Mouse (Mus musculus): ENCODE measurements around the gene Kcnab2. TPM values are rescaled to one million over a fixed set of nuclear protein-coding genes. Genes with fewer than 3 reads are reported as not detected.

Kcnab2 gene
- total RNA-seq, 2 experiments from 2014 or later, result 0.51 to 1.6 TPM

GRCm38 (mm10) chr4:152355672-152356071, 122.0 kb downstream of the Kcnab2 start:
- TF ChIP-seq CTCF (IDR thresholded peaks at IDR 0.05), result no peak
- Histone ChIP-seq H3K27ac (no peak overlapping the region), H3K4me3 (no peak overlapping the region)
- intact Hi-C loops (cut with DNase I), result no loop called here
- no peak for DNase-seq

DNA sequence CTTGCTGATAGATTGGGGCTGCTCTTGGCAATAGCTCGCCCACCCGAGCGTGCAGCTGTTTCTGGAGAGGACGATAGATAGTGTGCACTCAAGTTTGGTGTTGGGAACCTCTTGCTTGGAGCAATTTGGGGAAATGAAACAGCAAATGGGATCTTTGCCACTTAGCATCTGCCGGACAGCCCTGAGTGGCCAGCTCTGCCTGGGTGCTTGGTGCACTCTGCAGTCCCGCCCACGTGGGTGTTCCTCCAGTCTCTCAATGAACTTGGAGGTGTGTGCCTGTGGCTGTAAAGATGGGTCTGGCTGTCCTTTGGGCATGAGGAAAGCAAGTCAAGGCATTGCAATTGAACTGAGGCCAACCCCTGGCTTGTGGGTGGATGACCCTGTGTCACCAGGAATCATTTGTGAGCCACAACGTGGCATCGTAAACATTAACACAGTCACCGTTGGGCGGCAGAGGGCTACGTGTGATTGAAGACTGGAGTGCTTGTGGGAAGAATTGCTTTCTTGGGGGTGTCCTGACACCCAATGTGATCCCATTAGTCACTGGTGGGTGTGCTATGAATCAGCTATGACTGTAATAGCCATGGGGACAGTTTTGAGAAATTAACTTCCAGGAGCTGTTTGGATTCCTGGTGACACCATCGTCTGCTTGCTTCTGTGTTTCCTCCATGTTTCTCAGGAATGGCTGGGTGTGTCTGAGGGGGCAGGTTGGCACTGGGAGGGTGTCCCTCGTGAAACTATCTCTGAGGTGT, 123.6 kb downstream of the Kcnab2 start:
- TF ChIP-seq CTCF (IDR thresholded peaks at IDR 0.05), result no peak
- DNase-seq, result no peak
- intact Hi-C loops (cut with DNase I), result no loop called here
- H3K27ac ChIP-seq, result no peak overlapping the region
- H3K4me3 ChIP-seq, result no peak overlapping the region

DNA sequence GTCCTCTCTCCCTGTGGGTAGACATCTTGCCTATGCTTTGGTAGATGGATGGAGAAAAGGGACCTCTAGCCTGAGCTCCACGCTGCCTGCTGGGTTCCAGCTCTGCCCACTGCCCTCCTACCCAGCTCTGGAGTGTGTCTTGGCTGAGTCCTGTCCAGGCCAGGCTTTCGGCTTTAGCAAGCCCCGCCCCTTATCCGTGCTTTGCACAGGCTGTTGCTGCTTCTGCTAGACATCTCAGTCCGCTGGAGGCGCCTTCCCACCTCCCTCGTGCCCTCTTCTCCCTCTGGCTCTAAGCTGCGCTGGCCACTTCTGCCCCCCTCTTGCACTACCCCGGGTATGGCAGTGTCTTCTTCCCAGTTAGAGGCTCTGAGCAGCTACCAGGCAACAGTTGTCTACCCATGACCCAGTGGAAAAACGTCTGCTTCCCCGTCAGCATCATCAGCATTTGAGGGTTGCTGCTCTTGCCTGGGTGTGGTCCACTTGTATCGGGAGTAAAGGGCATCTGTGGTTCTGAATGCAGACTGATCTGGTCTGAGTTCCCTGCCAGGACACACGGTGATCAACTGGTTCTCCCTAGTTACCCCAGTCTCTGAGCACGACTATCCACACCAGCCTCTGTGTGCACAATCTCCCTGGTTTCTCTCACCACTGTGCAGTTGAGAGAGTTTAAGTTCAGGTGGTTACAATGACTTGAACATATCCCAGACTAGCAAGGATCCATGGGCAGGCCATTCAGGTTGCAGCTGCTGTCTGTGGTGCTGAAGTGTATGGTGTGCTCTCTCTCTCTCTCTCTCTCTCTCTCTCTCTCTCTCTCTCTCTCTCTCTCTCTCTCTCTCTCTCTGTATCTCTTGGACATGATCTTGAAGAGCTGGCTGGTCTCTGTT, 126.0 kb downstream of the Kcnab2 start:
- intact Hi-C loops (cut with DNase I), result no loop called here
- no peak overlapping the region for H3K27ac ChIP-seq
- TF ChIP-seq CTCF (IDR thresholded peaks at IDR 0.05), result no peak
- no peak overlapping the region for H3K4me3 ChIP-seq
- no peak for DNase-seq

- Histone ChIP-seq H3K4me3 (no peak overlapping the region), H3K27ac (no peak overlapping the region)
- intact Hi-C loops (cut with DNase I), result no loop called here
- no peak for TF ChIP-seq CTCF (IDR thresholded peaks at IDR 0.05)
- DNase-seq, result no peak
These were observed 126.8 kb downstream of the Kcnab2 start for GRCm38 (mm10) chr4:152350722-152351421.

DNA sequence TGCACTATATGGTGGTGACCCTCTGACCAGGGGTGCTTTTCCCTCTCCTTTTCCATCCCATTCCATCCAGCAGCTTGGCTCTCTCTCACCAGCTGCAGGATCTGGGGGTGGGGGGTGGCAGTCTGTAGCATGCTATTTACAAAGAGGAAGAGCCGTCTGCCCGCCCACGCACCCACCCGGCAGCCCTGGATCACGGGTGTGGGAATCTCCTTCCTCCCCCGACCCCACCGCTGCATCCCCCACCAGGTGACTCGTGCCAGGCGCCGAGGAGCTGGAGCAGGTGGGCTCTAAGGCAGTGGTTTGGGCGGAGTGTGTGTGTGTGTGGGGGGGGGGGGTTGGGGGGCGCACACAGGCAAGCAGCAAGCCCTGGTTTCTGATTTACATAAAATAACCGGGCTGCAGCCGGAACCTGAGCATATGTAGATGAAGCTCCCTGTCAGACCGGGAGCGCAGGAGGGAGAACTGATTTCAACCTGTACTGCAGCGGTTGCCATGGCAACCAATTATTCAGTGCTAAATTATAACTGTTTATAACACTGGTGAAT, 127.8 kb downstream of the Kcnab2 start:
- no peak overlapping the region for H3K4me3 ChIP-seq
- no peak for DNase-seq
- H3K27ac ChIP-seq, result no peak overlapping the region
- no peak for TF ChIP-seq CTCF (IDR thresholded peaks at IDR 0.05)
- intact Hi-C loops (cut with DNase I), result no loop called here

GRCm38 (mm10) chr4:152345120-152345889, 132.4 kb downstream of the Kcnab2 start:
- intact Hi-C loops (cut with DNase I), result no loop called here
- no peak overlapping the region for H3K27ac ChIP-seq
- peak; percentile 77 for DNase-seq
- H3K4me3 ChIP-seq, result no peak overlapping the region
- TF ChIP-seq CTCF (IDR thresholded peaks at IDR 0.05), result no peak

DNA sequence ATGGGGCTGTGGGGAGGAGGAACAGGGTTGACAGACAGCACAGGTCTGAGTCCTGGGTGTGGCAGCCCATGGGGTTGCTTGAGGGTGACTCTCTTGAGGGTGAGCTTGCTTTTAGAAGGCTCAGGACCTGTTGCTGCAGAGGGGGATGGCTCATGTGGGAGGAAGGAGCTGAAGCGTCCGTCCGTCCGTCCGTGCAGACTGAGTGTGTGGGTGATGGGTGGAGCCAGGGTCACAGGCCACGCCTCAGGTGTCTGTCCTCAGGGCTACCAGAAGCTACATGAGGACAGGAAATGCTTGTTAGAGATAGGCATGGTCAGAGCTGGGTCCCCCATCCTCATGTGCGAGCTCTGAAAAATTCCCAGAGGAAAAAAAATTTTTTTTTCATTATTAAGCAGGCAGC, 133.0 kb downstream of the Kcnab2 start:
- intact Hi-C loops (cut with DNase I), result no loop called here
- no peak for DNase-seq
- no peak overlapping the region for H3K4me3 ChIP-seq
- H3K27ac ChIP-seq, result no peak overlapping the region
- TF ChIP-seq CTCF (IDR thresholded peaks at IDR 0.05), result no peak

- TF ChIP-seq CTCF (IDR thresholded peaks at IDR 0.05), result peak; percentile 70
- Histone ChIP-seq H3K4me3 (no peak overlapping the region), H3K27ac (no peak overlapping the region)
- intact Hi-C loops (cut with DNase I), result loop anchor here (1.0 to 2.0 kb wide), 2 partner anchors 92 to 148 kb away; no protein-coding TSS in a partner anchor
- DNase-seq, result no peak
These were observed 134.4 kb downstream of the Kcnab2 start for GRCm38 (mm10) chr4:152343296-152343695.

Other genes starting within 250 kb of the Kcnab2 start
- gene Gpr153, start 203.6 kb downstream of the Kcnab2 start, total RNA-seq (2021), result 1 to 10 TPM; 3.4 to 7.3 TPM
- not detected for gene Hes3, start 186.2 kb downstream of the Kcnab2 start, total RNA-seq (2021)
- 10 to 100 TPM; 18.1 to 19.3 TPM for gene Icmt, start 180.6 kb downstream of the Kcnab2 start, total RNA-seq (2021)
- gene Rnf207, start 158.9 kb downstream of the Kcnab2 start, total RNA-seq (2021), result not detected
- 100 to 1,000 TPM; 235 to 261 TPM for gene Rpl22, start 152.1 kb downstream of the Kcnab2 start, total RNA-seq (2021)
- under 1 TPM; 0.08 to 0.20 TPM for gene Chd5, start 139.2 kb downstream of the Kcnab2 start, total RNA-seq (2021)
- gene Nphp4, start 1.2 kb downstream of the Kcnab2 start, total RNA-seq (2021), result under 1 TPM; 0.48 to 0.53 TPM

All from gastrocnemius, adult 2 months (tissue).